Mouse (Mus musculus) urinary bladder, postnatal 36 days (tissue): Measurements from ENCODE around the gene Csrp3.

Source experiments
- DNase-seq, 2 experiments: peaks; one replicate each; pipeline ENCODE4 v3.0.0; 2022; ENCODE audit warnings: low spot score in 2 of 2, mixed read lengths in 1 of 2

The Csrp3 gene

DNA sequence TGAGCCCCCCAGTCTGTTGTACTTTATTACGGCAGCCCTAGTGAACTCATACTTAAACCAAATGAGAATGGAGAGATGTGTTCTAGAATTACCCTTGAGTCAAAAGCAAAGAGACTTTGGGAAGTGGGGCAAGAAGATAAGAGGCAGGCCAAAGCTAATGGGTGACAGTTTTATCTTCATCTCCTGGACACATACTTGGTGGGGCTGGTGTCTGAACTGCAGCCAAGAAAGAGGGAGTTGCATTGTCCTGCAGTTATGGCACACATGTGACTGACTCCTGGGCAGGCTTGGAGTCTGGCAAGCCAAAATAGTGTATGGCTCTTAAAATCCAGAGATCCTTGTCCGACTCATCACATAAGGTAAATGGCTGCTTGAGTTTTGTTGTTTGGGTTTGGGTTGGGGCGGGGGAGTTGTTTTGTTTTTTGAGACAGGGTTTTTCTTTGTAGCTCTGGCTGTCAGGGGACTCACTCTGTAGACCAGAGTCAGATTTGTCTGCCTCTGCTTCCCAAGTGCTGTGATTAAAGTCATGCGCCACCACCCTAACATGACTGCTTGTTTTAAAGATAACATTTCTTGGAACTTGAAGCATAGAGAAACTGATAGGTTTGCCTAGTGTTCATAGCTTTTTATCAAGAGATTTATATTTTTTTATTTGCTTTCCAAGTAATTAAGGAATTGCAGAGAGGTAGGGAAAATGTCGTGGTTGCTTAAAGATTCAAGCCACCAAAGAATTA, 18.5 kb downstream of the Csrp3 start:
- no peak for DNase-seq

DNA sequence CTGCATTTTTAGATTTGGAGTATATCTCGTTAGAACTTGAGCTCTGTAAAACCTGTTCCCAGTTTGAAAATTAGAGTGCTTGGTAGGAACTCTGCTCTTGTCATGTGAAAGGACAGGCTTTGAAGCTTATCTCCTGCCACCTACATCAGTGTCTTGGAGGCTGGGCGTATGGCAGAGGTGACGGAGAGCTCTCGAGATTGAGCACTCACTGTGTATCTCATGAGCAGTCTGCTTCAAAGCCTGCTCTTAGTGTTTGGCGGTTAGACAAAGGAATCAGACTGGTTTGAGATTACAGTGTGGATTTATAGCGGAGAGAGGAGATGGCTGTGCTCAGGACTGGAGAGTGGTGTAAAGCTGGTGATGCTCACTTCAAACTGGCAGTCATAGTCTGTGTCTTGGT, 22.7 kb downstream of the Csrp3 start:
- no peak for DNase-seq

DNA sequence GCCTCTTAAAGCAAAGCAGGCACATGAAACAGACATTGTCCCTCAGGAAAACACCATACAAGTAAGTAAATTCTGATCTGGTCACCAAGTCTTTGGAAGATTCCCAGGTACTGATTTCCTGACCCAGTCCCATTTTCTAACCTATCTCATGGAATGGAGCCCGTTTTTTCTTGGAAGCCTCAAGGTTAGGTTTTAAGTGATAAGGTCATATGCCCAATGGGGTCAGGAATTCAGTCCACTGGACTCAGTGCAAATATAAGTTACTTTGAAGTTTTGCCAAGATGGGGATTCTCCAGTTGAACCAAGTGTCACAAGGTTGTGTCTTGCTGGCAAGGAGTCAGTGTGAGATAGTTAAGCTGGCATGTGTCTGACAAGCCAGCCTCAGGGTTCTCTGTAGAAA, 23.2 kb downstream of the Csrp3 start:
- no peak for DNase-seq

DNA sequence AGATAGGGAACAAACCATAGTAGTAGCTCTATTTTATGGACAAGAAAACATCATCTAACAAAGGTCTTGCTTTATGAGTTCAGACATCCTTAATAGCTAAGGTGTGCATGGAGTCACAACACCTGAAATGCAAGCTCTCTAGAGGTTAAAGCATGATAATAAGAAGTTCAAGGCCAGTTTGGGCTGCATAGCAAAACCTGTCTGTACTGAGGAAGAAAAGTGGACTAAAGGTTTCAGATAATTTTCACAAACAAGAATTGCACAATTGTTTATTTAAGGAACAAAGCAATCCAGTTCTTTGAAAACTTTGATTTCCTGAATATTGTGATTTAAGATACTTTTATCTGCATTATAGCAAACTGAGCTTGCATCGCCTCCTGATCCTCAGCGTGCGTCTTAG, 24.2 kb downstream of the Csrp3 start:
- DNase-seq: no peak

DNA sequence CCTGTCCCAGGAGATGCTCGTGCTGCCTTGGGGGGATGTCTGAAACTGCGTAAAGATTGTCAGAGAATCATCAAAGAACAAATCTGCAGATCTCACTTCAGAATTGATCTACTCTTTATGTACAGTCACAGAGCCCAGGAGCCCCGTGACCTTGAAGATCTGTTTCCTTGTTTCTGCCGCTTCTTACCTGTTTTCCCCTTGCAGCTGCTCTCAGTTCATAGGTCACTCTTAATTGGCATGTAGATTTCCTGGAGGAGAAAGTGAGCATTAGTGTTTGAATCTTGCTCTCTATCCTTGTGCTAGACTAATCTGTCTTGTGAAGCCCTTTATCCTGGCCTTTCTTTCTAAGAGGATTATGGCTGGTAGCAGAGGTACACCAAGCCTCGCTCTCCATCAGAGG, 26.2 kb downstream of the Csrp3 start:
- no peak for DNase-seq

DNA sequence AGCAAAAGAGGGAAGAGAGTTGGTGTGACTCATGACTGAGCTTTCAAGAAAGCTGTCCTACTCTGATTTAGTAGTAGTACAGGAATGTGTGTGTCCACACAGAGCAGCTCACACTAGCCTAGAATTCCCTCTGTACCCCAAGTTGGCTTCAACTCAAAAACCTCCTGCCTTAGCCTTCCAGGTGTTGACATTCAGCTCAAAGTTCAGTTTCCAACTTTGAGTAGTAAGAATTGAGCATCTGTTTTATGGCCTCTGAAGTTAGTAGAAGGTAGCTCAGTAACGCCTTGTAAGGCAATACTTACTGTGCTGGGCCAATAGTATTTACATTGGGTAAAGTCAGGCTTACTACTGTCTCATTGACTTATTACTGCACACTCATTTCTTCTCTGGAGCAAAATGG, 34.2 kb downstream of the Csrp3 start:
- no peak for DNase-seq

DNA sequence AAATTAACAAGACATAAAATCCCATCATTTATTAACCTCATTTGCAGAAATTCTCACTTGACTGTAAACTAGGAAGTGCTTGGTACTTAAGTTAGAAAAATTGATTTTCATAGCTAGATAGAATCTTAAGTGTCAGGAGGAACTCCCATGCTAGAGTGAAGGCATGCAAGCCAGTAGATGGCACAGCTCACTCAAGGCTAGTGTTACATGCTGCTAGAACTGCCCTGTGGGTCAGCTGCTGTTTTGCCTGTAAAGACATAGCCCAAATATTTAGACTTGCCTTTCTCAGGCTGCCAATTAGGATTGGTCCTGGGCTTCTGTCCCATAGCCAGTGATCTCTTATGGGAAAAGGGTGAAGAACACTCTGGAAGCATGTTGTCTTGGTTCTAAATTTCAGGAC, 35.5 kb downstream of the Csrp3 start:
- DNase-seq: no peak

DNA sequence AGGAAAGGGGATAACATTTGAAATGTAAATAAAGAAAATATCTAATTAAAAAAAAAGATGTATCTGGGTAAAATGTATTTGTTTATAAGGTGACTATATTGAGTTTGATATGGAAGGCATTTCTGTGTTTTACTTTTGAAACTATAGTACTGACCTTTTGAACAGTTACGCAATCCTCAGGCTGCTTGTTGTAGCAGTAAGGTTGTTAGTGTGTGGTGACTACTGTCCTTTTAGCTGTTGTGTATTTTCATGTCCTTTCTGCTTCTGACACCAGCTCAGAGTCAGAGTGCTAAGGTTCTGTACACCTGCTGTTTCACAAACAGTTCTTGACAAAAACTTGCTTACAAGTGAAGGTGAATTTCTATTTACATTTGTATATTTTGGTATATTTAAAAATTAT, 37.2 kb downstream of the Csrp3 start:
- no peak for DNase-seq

DNA sequence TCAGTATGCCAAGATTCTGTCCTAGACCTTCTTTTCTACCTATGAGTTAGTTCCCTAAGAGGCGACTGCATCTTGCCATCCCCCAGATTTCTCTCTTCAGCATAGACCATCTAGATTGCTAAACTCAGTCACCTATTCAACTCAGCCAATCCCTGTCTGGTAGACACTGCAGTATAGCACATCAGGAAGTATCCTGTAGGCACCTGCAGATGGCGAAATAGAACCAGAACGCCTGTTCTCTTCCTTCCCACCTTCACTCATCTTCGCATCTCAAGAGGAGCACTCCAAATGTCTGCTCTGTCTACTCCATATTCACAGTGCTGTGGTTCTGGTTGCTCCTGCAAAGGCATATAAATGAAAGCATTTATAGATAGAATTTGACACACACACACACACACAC, 41.2 kb downstream of the Csrp3 start:
- no peak for DNase-seq

DNA sequence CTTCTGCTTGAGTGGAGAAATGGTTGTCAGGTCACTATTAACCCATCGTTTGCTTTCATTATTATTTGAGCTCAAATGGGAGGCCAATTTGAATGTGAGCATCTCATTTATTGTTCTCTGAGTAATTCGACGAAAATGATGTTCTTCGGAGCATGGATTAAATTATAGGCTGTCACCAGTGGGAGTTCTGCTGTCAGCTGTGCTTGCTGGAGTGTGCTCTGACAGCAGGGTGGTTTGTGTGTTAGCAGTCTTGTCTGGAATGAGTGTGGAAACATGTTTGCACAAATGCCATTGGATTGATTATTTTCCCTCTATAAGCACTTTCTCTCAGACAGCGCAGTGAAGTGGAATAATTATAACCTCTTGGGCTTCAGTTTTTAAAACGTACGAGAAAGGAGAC, 44.5 kb downstream of the Csrp3 start:
- no peak for DNase-seq

DNA sequence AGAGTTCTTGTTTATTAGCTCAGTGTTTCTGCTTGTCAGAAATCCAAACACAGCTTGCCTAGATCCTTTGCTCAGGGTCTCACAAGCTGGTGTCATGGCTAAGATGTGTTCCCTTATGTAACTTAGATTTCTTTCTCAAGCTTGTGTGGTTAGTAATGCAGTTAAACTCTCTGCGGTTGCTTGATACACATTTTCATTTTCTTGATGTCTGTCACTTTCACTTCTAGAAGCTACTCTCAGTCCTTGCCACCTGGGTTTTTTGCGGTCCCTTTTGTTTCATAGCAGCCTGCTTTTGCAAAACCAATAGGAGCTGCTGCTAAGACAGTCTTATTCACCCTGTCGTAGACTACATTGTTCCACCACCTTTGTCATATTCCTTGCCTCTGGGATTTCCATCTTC, 52.7 kb downstream of the Csrp3 start:
- no peak for DNase-seq

DNA sequence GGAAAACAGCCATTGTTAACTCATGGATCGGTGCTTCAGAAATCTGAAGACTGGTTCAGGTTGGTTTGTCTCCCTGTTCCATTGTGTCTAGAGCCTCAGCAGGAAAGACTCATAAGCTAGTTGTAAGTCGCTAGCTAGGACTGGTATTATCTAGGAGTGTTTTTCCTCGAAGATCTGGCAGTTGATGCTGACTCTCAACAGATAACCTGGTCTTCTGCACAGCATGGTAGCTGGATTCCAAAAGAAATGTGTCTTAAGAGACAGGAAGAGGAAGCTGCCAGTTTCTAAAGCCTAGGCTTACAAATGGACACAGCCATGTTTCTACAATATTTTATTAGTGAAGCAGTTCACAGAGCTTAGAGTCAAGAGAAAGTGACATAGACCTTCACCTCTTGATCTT, 56.4 kb downstream of the Csrp3 start:
- DNase-seq: no peak

DNA sequence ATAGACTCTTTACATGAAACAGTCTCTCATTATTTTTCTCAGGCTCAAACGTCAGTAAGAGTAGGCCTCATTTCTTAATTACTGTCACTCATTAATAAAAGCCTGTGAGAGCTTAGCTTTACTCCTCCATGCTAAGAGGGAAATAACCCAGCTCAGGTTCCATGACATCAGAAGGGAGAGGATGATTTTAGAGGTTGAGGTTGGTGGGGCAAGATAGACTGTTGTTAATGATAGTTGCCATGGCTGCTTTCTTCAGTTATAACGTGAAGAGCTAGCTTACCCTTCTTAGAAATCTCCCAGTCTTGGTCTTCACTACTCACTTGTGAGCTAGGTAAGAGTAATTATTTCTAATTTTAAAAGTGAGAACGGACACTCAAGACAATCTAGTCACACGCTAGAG, 57.7 kb downstream of the Csrp3 start:
- no peak for DNase-seq

DNA sequence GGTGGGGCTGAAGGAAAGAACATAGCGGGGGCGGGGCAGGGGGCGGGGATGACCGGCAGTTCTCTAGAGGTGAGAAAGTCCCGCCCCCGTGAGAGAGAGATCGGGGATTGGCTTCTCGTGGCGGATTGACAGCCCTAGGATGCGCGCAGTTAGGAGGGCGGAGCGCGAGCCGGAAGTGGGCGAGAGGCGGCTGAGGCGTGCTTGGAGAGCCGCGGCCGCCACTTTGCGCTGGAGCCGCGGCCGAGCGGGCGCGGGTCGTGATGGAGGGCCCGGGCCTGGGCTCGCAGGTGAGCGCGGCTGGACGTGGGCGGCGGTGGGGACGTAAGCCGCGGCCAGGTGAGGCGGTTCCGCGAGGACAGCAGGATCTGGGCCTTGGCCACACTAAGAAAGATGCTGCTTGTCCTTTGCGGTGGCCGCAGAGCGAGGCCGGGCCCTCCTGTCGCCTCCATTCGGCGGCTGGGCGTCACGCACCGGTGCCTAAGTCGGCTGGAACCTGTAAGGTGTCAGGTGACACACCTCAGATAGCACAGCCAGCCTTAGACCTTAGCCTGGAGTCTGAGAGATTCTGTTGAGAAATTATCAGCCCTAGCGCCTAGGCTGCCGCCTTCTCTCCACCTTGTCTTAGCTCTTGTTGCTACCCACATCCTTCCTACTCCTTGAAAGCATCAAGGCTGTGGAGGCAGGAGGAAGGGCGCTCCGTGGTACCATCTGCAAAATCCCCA, 58.8 kb downstream of the Csrp3 start, which contains the start of gene Zdhhc13:
TSS of gene Zdhhc13 (plus strand) at position 153 of the 722 bp plus-strand sequence.
- DNase-seq: peak; percentile 87 to 93

DNA sequence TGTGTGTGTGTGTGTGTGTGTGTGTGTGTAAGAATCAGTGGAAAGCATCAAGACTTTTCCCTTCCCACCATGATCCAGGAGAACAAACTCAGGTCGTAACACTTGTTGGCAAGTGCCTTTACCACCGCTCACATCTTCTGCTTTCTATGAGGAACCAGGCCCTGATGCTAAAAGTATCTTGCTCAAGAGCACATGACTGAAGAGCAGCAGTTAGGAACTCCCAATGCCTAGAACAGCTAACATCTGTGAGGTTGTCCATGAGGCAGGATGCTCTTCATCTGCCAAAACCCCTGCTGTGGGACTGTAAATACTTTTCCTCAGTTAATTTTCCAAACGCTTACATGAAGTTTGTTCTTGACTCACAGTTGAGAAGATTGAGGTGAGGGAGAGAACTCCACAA, 59.5 kb downstream of the Csrp3 start:
- no peak for DNase-seq

DNA sequence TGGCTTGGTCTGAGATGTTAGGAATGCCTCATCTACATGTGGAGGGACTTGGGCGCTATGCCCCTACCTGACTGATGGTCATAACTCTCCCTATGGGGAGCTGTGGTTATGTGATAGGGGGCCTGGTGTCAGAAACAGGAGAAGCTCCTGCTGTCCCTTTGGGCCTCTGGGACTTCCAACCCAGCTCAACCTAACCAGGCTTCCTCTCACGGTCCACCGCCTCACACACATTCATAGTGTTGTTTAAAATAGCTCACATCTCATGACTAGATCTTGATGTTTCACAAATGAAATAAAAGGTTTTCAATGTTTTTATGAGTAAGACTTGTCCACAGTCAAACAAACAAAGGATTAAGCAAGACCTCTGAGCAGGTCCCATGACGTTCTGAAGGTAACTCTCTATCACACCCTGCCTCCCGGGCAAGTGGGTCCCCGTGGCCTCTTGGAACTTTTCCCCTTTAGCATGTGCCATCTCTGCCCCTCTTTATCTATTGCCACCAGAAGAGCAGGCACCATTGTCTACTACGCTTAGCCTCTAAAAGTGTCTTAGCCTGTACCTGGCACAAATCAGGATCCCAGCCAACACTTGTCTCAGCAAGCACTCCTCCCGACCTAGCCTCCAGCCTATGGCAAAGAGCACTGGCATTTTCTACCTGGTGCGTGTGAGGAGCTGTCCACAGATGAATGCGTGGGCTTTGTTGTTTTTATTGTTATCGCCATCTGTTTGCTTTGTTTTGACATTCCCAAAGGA, 62.9 kb downstream of the Csrp3 start:
- DNase-seq: peak; percentile 25 to 31

DNA sequence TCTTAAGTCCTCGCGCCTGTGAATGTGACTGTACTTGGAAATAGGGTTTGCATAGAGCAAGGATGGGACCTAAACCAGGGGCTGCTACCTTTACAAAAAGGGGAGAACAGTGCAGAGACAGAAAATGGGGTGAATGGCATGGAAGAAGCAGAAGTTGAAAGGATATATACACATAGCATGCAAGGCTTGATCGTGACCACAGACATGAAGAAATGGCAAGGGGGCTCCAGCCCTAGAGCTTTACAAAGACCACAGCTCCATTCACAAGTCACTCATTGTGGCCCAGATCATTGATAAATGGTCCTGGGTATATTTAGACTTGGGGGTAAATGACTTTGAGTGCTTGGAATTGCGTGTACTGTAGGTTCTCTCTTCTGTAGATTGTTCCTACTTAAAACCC, 65.4 kb downstream of the Csrp3 start:
- no peak for DNase-seq
